Mouse (Mus musculus): ENCODE results near the gene Odf3l2.

Gene Odf3l2

DNA sequence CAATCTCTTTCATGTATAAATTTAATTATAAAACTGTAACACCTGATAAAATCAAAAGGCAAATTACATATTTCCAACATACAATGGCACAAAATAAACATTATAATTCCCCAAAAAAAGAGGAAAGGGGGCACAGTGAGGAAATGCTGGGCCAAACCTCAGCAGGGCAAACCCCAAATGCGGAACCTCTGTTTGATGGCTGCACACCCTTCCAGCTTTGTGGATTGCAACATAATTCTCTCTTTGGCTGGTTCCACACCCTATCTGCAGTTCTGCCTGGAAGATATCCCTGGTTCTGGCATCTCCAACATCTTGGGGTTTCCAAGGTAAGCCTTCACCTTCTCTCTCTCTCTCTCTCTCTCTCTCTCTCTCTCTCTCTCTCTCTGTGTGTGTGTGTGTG is 54.8 kb downstream of the Odf3l2 start:
- in situ Hi-C loops (cut with MboI, MseI) = no loop called here
